Mouse (Mus musculus) lung, embryonic 14.5 days (tissue): Measurements from ENCODE around the gene Pilrb1. TPM values are rescaled to one million over a fixed set of nuclear protein-coding genes. Genes with fewer than 3 reads are reported as not detected.

Source experiments
- ATAC-seq: fragments of 200-750 bp; cut with Nextera tagmentation; 2 replicates; pipeline ENCODE4 v1.8.0; 2017; ENCODE audit warnings: mild to moderate bottlenecking, moderate TSS enrichment, moderate library complexity; ENCODE audit not compliant: insufficient read depth
- DNase-seq: peaks from one replicate; pipeline ENCODE4 v3.0.0-alpha.2; 2015
- H3K27ac ChIP-seq: fragments of 300-500 bp; sonication (generic); 2 replicates; pipeline ENCODE4 v1.5.1; 2014; ENCODE audit warnings: low read depth, mild to moderate bottlenecking, moderate library complexity
- H3K27me3 ChIP-seq: fragments of 300-500 bp; sonication (generic); 2 replicates; pipeline ENCODE4 v1.6.1; 2014; ENCODE audit warnings: low read length, control low read depth; ENCODE audit not compliant: insufficient read depth
- H3K36me3 ChIP-seq: fragments of 300-500 bp; sonication (generic); 2 replicates; pipeline ENCODE4 v1.6.1; 2014; ENCODE audit warnings: control low read depth; ENCODE audit not compliant: insufficient read depth
- H3K4me1 ChIP-seq: fragments of 300-500 bp; sonication (generic); 2 replicates; pipeline ENCODE4 v1.6.1; 2014; ENCODE audit warnings: antibody characterized with exemption, control low read depth; ENCODE audit not compliant: insufficient read depth
- H3K4me2 ChIP-seq: fragments of 300-500 bp; sonication (generic); 2 replicates; pipeline ENCODE4 v1.6.1; 2014; ENCODE audit warnings: mild to moderate bottlenecking
- H3K4me3 ChIP-seq: fragments of 300-500 bp; sonication (generic); 2 replicates; pipeline ENCODE4 v1.5.1; 2014; ENCODE audit warnings: low read depth, low read length
- H3K9ac ChIP-seq: fragments of 300-500 bp; sonication (generic); 2 replicates; pipeline ENCODE4 v1.6.1; 2014
- H3K9me3 ChIP-seq: fragments of 300-500 bp; sonication (generic); 2 replicates; pipeline ENCODE4 v1.6.1; 2016; ENCODE audit warnings: low read depth, low read length, control low read depth
- CTCF ChIP-seq: IDR thresholded peaks from 2 replicates; pipeline ENCODE4 v1.5.1; 2016; ENCODE audit warnings: antibody characterized with exemption, low read depth
- WGBS: fragments of 180-500 bp; shearing (Covaris S2); extraction: QIAGEN DNeasy Blood & Tissue Kit; methylation state at CpG from one replicate; pipeline ENCODE4 v1.1.7; 2014; 5-methylcytosine and 5-hydroxymethylcytosine counted together
- polyA plus RNA-seq: library from polyadenylated mRNA; unstranded; fragments of >200 nt; fragmentation: Nextera tagmentation; extraction: Ambion mirVana; gene quantifications from 2 replicates; pipeline ENCODE4 v1.2.1, GENCODE M21; 2014

The Pilrb1 gene
- polyA plus RNA-seq, 1 experiment from 2014 or later = 1.1 TPM

DNA sequence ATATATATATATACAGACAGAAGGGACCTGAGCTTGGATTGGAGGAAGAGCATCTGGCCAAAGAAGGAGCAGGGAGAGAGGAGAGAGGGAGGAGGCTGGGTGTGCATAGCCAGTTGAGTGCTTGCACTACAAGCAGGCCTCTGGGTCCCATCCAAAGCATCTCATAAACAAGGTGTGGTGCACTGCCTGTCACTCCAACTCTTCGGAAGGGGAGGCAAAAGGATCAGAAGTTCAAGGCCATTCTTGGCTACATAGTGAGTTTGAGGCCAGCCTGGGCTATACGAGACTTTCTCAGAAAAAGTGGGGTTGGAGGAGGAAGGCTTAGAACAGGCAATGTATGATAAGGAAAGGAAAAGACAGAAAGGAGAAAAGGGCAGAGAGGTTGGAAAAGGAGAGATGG lies 31.9 kb downstream of the Pilrb1 start:
- Histone ChIP-seq H3K4me1 (no peaks in the 10 kb centered on the region), H3K36me3 (no peaks in the 10 kb centered on the region), H3K9ac (no peak overlapping the region), H3K4me2 (no peak overlapping the region), H3K9me3 (no peaks in the 10 kb centered on the region), H3K4me3 (no peak overlapping the region), H3K27me3 (no peaks in the 10 kb centered on the region), H3K27ac (no peak overlapping the region)
- no peak for TF ChIP-seq CTCF
- ATAC-seq (no peak), DNase-seq (no peak)
- WGBS = 63% methylated on average over 2 of the region's 2 CpGs

DNA sequence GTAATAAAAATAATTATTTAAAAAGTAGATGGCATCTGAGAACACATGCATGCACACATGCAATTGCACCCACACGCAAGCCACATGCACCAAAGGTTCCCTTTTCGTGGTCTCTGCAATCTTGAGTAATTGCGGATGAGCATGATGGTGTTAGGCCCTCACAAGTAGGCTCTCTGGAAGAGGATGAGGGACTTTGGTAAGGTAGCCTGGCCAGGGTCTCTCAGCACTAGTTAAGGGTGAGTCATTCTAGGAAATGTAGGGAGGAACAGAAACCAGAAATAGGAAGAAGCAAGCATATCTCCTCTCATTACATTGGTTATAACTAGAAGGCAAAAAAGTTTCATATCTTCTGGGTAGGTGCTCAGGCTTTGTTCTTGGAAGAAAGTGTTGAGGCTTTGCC lies 32.9 kb downstream of the Pilrb1 start:
- DNase-seq = no peak
- H3K36me3 ChIP-seq = no peaks in the 10 kb centered on the region
- ATAC-seq = no peak
- H3K27ac ChIP-seq = no peak overlapping the region
- TF ChIP-seq CTCF = no peak
- no peak overlapping the region for H3K4me3 ChIP-seq
- no peaks in the 10 kb centered on the region for H3K27me3 ChIP-seq
- no peaks in the 10 kb centered on the region for H3K9me3 ChIP-seq
- no peaks in the 10 kb centered on the region for H3K4me1 ChIP-seq
- H3K9ac ChIP-seq = no peak overlapping the region
- H3K4me2 ChIP-seq = no peak overlapping the region
- WGBS = 91% methylated on average over 3 of the region's 3 CpGs

DNA sequence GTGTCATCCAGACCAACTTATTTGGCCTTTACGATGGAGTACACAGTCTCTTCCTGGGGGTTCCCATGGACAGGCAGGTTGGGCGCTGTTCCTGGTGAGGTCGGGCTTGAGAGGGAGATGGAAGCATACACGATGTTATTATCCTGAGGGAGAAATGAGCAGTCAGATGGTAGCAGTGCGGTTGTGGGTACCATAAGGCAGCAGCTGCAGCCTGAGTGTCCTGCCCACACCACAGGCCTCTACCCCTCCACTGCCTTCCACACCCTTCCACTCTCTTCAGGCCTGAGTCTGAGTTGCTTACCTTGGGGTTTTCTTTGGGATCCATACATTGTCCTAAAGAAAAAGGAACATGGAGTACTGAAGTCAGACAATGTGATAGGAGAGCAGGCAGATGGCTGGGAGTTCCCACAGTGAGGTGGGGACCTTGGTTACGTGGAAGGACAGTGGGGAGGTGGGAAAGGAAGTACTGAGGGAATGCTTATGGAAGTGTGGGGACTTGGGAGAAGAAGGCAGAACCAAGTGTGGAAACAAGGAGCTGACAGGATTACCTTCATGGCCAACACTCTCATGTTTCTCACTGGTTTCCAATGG lies 34.4 kb downstream of the Pilrb1 start:
- Histone ChIP-seq H3K4me3 (no peak overlapping the region), H3K9me3 (no peaks in the 10 kb centered on the region), H3K36me3 (no peaks in the 10 kb centered on the region), H3K4me1 (no peaks in the 10 kb centered on the region), H3K27ac (no peak overlapping the region), H3K27me3 (no peaks in the 10 kb centered on the region), H3K4me2 (no peak overlapping the region), H3K9ac (no peak overlapping the region)
- 93% methylated on average over 6 of the region's 6 CpGs for WGBS
- no peak for TF ChIP-seq CTCF
- ATAC-seq (no peak), DNase-seq (no peak)

DNA sequence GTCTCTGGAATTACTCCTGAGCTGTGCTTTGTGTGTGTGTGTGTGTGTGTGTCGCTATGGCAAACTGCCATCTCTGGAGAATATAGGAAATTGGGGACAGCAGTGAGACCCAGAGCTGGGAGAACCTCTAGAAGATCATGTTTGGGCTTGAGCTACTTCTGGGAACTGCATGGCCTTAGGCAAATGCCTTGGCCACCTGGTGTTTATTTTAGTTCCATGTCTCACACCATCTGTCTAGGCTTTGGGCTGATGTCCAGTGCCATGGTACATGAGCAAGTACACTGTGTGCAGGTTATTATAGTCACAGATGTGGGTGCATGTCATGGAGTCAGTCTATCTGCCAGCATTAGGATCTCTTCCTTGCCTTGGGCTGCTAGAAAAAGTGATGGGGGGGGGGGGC lies 35.3 kb downstream of the Pilrb1 start:
- Histone ChIP-seq H3K27ac (no peak overlapping the region), H3K27me3 (no peaks in the 10 kb centered on the region), H3K9ac (no peak overlapping the region), H3K4me3 (no peak overlapping the region), H3K9me3 (no peaks in the 10 kb centered on the region), H3K4me2 (no peak overlapping the region), H3K36me3 (no peaks in the 10 kb centered on the region), H3K4me1 (no peaks in the 10 kb centered on the region)
- ATAC-seq (no peak), DNase-seq (no peak)
- WGBS = 92% methylated on average over 1 of the region's 1 CpGs
- TF ChIP-seq CTCF = no peak

DNA sequence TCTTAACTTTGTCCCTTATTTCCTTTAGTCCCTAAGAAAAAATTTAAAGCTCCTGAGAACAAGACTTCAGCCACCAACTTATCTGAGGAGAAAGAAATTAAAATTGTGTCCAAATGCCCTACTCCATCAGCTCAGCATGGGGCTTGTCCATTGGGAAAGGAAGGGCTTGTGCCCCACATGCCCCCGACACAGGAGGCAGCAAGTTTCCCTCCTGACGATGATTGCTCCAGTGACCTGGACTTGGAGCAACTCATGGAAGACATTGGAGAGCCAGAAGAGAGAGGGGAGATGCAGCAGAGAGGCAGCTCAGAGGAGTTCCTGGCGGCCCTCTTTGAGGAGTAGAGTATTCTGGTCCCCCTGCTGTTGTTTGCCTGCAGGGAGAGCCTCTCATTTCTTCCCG lies 35.8 kb downstream of the Pilrb1 start:
- TF ChIP-seq CTCF = no peak
- DNase-seq = no peak
- H3K4me1 ChIP-seq = no peaks in the 10 kb centered on the region
- no peak overlapping the region for H3K9ac ChIP-seq
- ATAC-seq = no peak
- no peaks in the 10 kb centered on the region for H3K36me3 ChIP-seq
- no peaks in the 10 kb centered on the region for H3K27me3 ChIP-seq
- no peaks in the 10 kb centered on the region for H3K9me3 ChIP-seq
- no peak overlapping the region for H3K4me2 ChIP-seq
- 62% methylated on average over 4 of the region's 4 CpGs for WGBS
- no peak overlapping the region for H3K27ac ChIP-seq
- H3K4me3 ChIP-seq = no peak overlapping the region

DNA sequence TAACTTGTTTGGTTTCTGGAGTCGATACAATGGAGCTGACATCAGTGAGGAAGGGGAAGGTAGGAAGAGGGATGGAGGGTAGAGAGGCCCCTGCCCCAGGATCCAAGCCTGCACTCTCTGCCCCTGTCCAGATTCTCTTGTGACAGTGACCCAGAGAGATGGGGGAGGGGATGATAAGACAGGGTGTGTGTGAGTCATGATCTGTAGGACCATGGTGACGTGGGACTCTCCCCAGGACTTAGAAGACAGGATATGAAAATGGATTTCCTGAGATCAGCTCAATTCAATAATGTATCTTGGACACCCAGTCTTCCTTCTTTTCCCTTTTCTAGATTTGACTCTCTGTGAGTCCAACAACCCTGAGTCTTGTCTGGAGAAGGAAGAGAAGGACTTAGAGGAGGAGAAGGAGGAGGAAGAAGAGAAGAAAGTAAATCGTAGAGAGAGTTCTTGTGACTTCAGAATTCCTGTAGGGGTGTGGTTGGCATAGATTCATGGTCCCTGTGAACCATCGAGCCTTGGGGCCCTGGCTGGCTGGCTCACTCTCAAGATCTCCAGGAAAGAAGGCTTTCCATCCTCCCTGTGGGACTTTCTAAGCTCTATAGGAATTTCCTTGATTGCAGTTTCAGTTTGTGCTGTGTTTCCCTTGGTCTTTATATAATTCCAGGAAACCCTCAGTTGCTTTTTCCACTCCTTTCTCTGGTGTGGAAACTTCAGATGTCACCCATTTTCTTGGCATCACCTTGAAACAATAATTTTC lies 40.3 kb downstream of the Pilrb1 start:
- H3K9ac ChIP-seq = no peak overlapping the region
- no peaks in the 10 kb centered on the region for H3K9me3 ChIP-seq
- ATAC-seq (no peak), DNase-seq (no peak)
- H3K27me3 ChIP-seq = no peaks in the 10 kb centered on the region
- H3K27ac ChIP-seq = no peak overlapping the region
- WGBS = 61% methylated on average over 4 of the region's 4 CpGs
- TF ChIP-seq CTCF = no peak
- H3K4me2 ChIP-seq = no peak overlapping the region
- H3K36me3 ChIP-seq = no peaks in the 10 kb centered on the region
- H3K4me1 ChIP-seq = no peaks in the 10 kb centered on the region
- no peak overlapping the region for H3K4me3 ChIP-seq

DNA sequence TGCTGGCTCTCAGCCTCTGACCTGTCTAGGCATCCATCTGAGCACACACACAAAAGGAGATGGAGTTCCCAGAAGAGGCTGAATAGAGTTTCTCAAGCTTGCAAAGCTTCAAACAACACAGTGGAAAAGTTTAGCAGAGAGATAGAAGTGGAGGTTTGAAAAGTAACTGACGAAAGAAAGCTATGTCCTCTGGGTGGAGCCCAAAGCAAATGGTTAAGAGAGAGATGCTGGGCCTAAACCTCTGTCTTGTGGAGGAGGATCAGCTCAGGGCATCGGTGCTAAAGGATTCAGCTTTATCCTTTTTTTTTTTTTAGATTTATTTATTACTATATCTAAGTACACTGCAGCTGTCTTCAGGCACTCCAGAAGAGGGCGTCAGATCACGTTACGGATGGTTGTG lies 49.6 kb downstream of the Pilrb1 start:
- no peak for TF ChIP-seq CTCF
- WGBS = 81% methylated on average over 5 of the region's 5 CpGs
- ATAC-seq (no peak), DNase-seq (no peak)
- Histone ChIP-seq H3K27ac (no peak overlapping the region), H3K36me3 (no peaks in the 10 kb centered on the region), H3K4me2 (no peak overlapping the region), H3K9ac (no peak overlapping the region), H3K4me3 (no peak overlapping the region), H3K4me1 (no peaks in the 10 kb centered on the region), H3K27me3 (no peaks in the 10 kb centered on the region), H3K9me3 (no peaks in the 10 kb centered on the region)
